Mouse (Mus musculus) midbrain, embryonic 16.5 days (tissue): ENCODE measurements around the gene Fgfr2. TPM values are rescaled to one million over a fixed set of nuclear protein-coding genes. Genes with fewer than 3 reads are reported as not detected.

Source experiments
- ATAC-seq: fragments of 200-750 bp; cut with Nextera tagmentation; 2 replicates; pipeline ENCODE4 v1.8.0; 2017; ENCODE audit warnings: moderate TSS enrichment
- H3K27ac ChIP-seq: fragments of 300-500 bp; sonication (generic); 2 replicates; pipeline ENCODE4 v1.5.1; 2014; ENCODE audit warnings: mild to moderate bottlenecking, low read length, mixed read lengths
- H3K27me3 ChIP-seq: fragments of 300-500 bp; sonication (generic); 2 replicates; pipeline ENCODE4 v1.6.1; 2014; ENCODE audit warnings: low read depth, low read length, mixed read lengths; ENCODE audit not compliant: control insufficient read depth, insufficient read depth
- H3K36me3 ChIP-seq: fragments of 300-500 bp; sonication (generic); 2 replicates; pipeline ENCODE4 v1.6.1; 2014; ENCODE audit warnings: mild to moderate bottlenecking, low read length, moderate library complexity, mixed read lengths; ENCODE audit not compliant: control insufficient read depth, insufficient read depth
- H3K4me1 ChIP-seq: fragments of 300-500 bp; sonication (generic); 2 replicates; pipeline ENCODE4 v1.6.1; 2014; ENCODE audit warnings: mild to moderate bottlenecking, low read length, mixed read lengths; ENCODE audit not compliant: control insufficient read depth, insufficient read depth
- H3K4me2 ChIP-seq: fragments of 300-500 bp; sonication (generic); 2 replicates; pipeline ENCODE4 v1.6.1; 2014; ENCODE audit warnings: mild to moderate bottlenecking, low read length, mixed read lengths
- H3K4me3 ChIP-seq: fragments of 300-500 bp; sonication (generic); 2 replicates; pipeline ENCODE4 v1.5.1; 2014; ENCODE audit warnings: low read depth, mild to moderate bottlenecking, low read length, moderate library complexity, mixed read lengths
- H3K9ac ChIP-seq: fragments of 300-500 bp; sonication (generic); 2 replicates; pipeline ENCODE4 v1.6.1; 2014; ENCODE audit warnings: low read depth, low read length, mixed read lengths
- H3K9me3 ChIP-seq: fragments of 300-500 bp; sonication (generic); replicated peaks from 2 replicates; pipeline ENCODE4 v1.6.1; 2014; ENCODE audit warnings: mild to moderate bottlenecking, low read length, mixed read lengths; ENCODE audit not compliant: control insufficient read depth, poor library complexity, severe bottlenecking
- WGBS: fragments of 180-500 bp; shearing (Covaris S2); extraction: QIAGEN DNeasy Blood & Tissue Kit; methylation state at CpG from one replicate; pipeline ENCODE4 v1.1.7; 2014; 5-methylcytosine and 5-hydroxymethylcytosine counted together
- polyA plus RNA-seq: library from polyadenylated mRNA; unstranded; fragments of >200 nt; fragmentation: Nextera tagmentation; extraction: Ambion mirVana; gene quantifications from 2 replicates; pipeline ENCODE4 v1.2.1, GENCODE M21; 2015

The Fgfr2 gene
- polyA plus RNA-seq, 1 experiment from 2014 or later = 23.8 TPM

GRCm38 (mm10) chr7:130248403-130248802 lies 2874.7 kb downstream of the Fgfr2 start:
- Histone ChIP-seq H3K9me3 (no peaks in the 10 kb centered on the region), H3K4me3 (no peak overlapping the region), H3K36me3 (no peaks in the 10 kb centered on the region), H3K4me2 (no peak overlapping the region), H3K27me3 (no peaks in the 10 kb centered on the region), H3K4me1 (peaks cover 2% of the 10 kb centered on the region; the same call in 1 of the 2 replicates), H3K9ac (no peak overlapping the region), H3K27ac (no peak overlapping the region)
- no peak for ATAC-seq
- 74% methylated on average over 7 of the region's 7 CpGs for WGBS

GRCm38 (mm10) chr7:130247831-130248230 lies 2875.3 kb downstream of the Fgfr2 start:
- Histone ChIP-seq H3K36me3 (no peaks in the 10 kb centered on the region), H3K9me3 (no peaks in the 10 kb centered on the region), H3K4me3 (no peak overlapping the region), H3K9ac (no peak overlapping the region), H3K27ac (no peak overlapping the region), H3K27me3 (no peaks in the 10 kb centered on the region), H3K4me2 (no peak overlapping the region), H3K4me1 (peaks cover 2% of the 10 kb centered on the region; the same call in 1 of the 2 replicates)
- WGBS = 90% methylated on average over 10 of the region's 10 CpGs
- no peak for ATAC-seq

GRCm38 (mm10) chr7:130246483-130246882 lies 2876.7 kb downstream of the Fgfr2 start:
- 73% methylated on average over 7 of the region's 7 CpGs for WGBS
- H3K9me3 ChIP-seq = no peaks in the 10 kb centered on the region
- no peak overlapping the region for H3K27ac ChIP-seq
- no peak overlapping the region for H3K9ac ChIP-seq
- no peak overlapping the region for H3K4me2 ChIP-seq
- H3K27me3 ChIP-seq = no peaks in the 10 kb centered on the region
- no peaks in the 10 kb centered on the region for H3K36me3 ChIP-seq
- H3K4me1 ChIP-seq = peaks cover 2% of the 10 kb centered on the region; the same call in 1 of the 2 replicates
- ATAC-seq = no peak
- H3K4me3 ChIP-seq = no peak overlapping the region

- no peak overlapping the region for H3K9ac ChIP-seq
- ATAC-seq = no peak
- H3K9me3 ChIP-seq = no peaks in the 10 kb centered on the region
- H3K4me3 ChIP-seq = no peak overlapping the region
- no peak overlapping the region for H3K4me2 ChIP-seq
- no peaks in the 10 kb centered on the region for H3K27me3 ChIP-seq
- H3K27ac ChIP-seq = no peak overlapping the region
- peaks cover 2% of the 10 kb centered on the region; the same call in 1 of the 2 replicates for H3K4me1 ChIP-seq
- no peaks in the 10 kb centered on the region for H3K36me3 ChIP-seq
- 35% methylated on average over 7 of the region's 7 CpGs for WGBS
These were observed 2878.6 kb downstream of the Fgfr2 start for GRCm38 (mm10) chr7:130244545-130244944.

- ATAC-seq = no peak
- 62% methylated on average over 4 of the region's 4 CpGs for WGBS
These were observed 2879.3 kb downstream of the Fgfr2 start for GRCm38 (mm10) chr7:130243811-130244210.

GRCm38 (mm10) chr7:130240191-130240590 lies 2883.0 kb downstream of the Fgfr2 start:
- Histone ChIP-seq H3K4me2 (no peak overlapping the region), H3K27ac (no peak overlapping the region), H3K4me3 (no peak overlapping the region), H3K9me3 (no peaks in the 10 kb centered on the region), H3K9ac (no peak overlapping the region), H3K27me3 (no peaks in the 10 kb centered on the region), H3K36me3 (no peaks in the 10 kb centered on the region), H3K4me1 (peaks cover 2% of the 10 kb centered on the region; the same call in 1 of the 2 replicates)
- WGBS = 87% methylated on average over 9 of the region's 9 CpGs
- no peak for ATAC-seq

More at GRCm38 (mm10) chr7:130243811-130244210, 2879.3 kb downstream of the Fgfr2 start:
- Histone ChIP-seq H3K9me3 (no peaks in the 10 kb centered on the region), H3K4me2 (no peak overlapping the region), H3K9ac (no peak overlapping the region), H3K27ac (no peak overlapping the region), H3K27me3 (no peaks in the 10 kb centered on the region), H3K4me1 (peaks cover 2% of the 10 kb centered on the region; the same call in 1 of the 2 replicates), H3K4me3 (no peak overlapping the region), H3K36me3 (no peaks in the 10 kb centered on the region)

- 86% methylated on average over 5 of the region's 5 CpGs for WGBS
- no peaks in the 10 kb centered on the region for H3K9me3 ChIP-seq
These were observed 2885.9 kb downstream of the Fgfr2 start for GRCm38 (mm10) chr7:130237244-130237643.

GRCm38 (mm10) chr7:130233777-130234176 lies 2889.4 kb downstream of the Fgfr2 start:
- H3K9ac ChIP-seq = no peak overlapping the region
- no peaks in the 10 kb centered on the region for H3K4me1 ChIP-seq
- no peak overlapping the region for H3K27ac ChIP-seq
- H3K4me2 ChIP-seq = no peak overlapping the region
- WGBS = 83% methylated on average over 7 of the region's 7 CpGs
- no peaks in the 10 kb centered on the region for H3K9me3 ChIP-seq
- no peaks in the 10 kb centered on the region for H3K36me3 ChIP-seq
- H3K27me3 ChIP-seq = no peaks in the 10 kb centered on the region
- no peak overlapping the region for H3K4me3 ChIP-seq
- no peak for ATAC-seq

More at GRCm38 (mm10) chr7:130237244-130237643, 2885.9 kb downstream of the Fgfr2 start:
- Histone ChIP-seq H3K4me2 (no peak overlapping the region), H3K4me3 (no peak overlapping the region), H3K9ac (no peak overlapping the region), H3K27ac (no peak overlapping the region), H3K27me3 (no peaks in the 10 kb centered on the region), H3K36me3 (no peaks in the 10 kb centered on the region), H3K4me1 (no peaks in the 10 kb centered on the region)
- no peak for ATAC-seq

- WGBS = 96% methylated on average over 4 of the region's 4 CpGs
- Histone ChIP-seq H3K4me1 (0 out of 2 replicates have a peak, but pooled peaks cover 2% of the 10 kb centered on the region), H3K9me3 (no peaks in the 10 kb centered on the region), H3K36me3 (no peaks in the 10 kb centered on the region), H3K4me3 (no peak overlapping the region), H3K4me2 (no peak overlapping the region), H3K27ac (no peak overlapping the region), H3K27me3 (no peaks in the 10 kb centered on the region), H3K9ac (no peak overlapping the region)
- ATAC-seq = no peak
These were observed 2893.1 kb downstream of the Fgfr2 start for GRCm38 (mm10) chr7:130230034-130230433.
